Comparison of ENCODE assay signal across 8 mouse cellular contexts in the genomic region with DNA sequence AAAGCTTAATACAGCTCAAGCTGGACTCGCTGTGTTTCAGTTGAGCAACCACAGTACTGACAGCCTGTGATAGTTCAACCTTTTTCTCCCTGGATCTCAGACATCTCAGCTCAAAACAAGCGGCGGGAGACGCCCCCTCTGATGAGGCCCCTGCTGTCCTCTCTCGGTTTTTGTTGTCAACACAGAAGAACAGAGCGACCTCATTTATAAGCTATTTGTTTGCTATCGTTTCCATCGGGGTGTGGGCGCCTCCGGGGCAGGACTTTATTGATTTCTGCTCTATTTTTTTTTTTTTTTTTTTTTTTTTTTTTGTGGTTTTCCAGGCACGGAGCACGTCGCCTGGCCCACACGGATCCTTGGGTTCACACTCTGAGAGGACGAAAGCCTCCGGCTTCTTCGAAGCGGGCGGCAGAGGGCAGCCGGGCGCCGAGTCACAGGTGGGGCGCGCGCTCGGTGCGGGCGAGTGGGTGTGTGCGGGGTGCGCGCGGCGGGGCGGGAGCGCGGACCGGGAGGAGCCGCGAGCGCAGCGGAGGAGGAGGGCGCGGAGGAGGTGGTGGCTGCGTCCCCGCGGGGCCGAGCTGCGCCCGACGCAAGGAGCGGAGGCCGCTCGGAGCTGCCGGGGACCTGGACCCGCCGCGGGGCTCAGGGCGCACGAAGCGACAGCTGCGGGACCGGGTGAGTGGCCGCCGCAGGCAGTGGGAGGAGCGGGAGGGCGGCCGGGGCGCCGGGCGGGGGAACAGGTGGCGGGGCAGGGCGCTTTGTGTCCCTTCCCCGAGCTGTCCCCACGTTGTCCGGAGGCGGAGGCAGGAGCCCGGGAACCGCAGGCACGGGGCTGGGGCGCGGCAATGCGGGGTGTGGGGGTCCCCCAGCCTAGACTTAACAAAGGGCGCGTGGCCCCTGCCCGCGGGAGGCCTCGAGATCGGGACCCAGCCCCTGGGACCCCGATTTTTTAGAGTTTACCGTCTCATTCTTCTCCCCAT. TPM values are rescaled to one million over a fixed set of nuclear protein-coding genes. Genes with fewer than 3 reads are reported as not detected.
DNase-seq lines count a peak whose midpoint lies in the region; ATAC-seq lines count a peak whose summit lies in the region.

A gene (plus strand): TSS at position 512 of the 980 bp plus-strand sequence.

- H3K4me1 ChIP-seq in hindbrain, embryonic 14.5 days (replicated peaks; ENCODE audit: control insufficient read depth, insufficient read depth, low read length), result peaks cover 20% of the 10 kb centered on the region

- H3K36me3 ChIP-seq in hindbrain, embryonic 14.5 days (replicated peaks; ENCODE audit: control insufficient read depth, insufficient read depth), result peaks cover 4% of the 10 kb centered on the region; the same call in 1 of the 2 replicates

- peak within 1 kb of the TSS; percentile 66 for H3K4me2 ChIP-seq in hindbrain, embryonic 14.5 days (replicated peaks)

- no peaks in the 10 kb centered on the region for H3K27me3 ChIP-seq in hindbrain, embryonic 14.5 days (ENCODE audit: control insufficient read depth, insufficient read depth, low read length)

- H3K9ac ChIP-seq in hindbrain, embryonic 14.5 days, result peak within 1 kb of the TSS; percentile 94

- peak within 1 kb of the TSS; percentile 90 for H3K4me3 ChIP-seq in hindbrain, embryonic 14.5 days (replicated peaks; ENCODE audit: low read length)

- H3K9me3 ChIP-seq in hindbrain, embryonic 14.5 days (ENCODE audit: control insufficient read depth, low read length), result no peaks in the 10 kb centered on the region

- peak; percentile 90 for ATAC-seq in hindbrain, embryonic 14.5 days (ENCODE audit: low FRiP score)

- peak within 1 kb of the TSS; percentile 94 for H3K27ac ChIP-seq in hindbrain, embryonic 14.5 days

- DNase-seq in T-cell, adult 2 months (ENCODE audit: low spot score), result peak; percentile 68
- peak; percentile 72 to 80 for DNase-seq in cerebellum, postnatal 36 days
- peak; percentile 76 for DNase-seq in gastrocnemius, adult 18-20 months (ENCODE audit: low spot score)
- DNase-seq in hindbrain, embryonic 14.5 days (ENCODE audit: low spot score), result peak; percentile 87
- DNase-seq in layer of hippocampus, postnatal 36 days, result peak; percentile 86 to 87
- DNase-seq in lung, postnatal 14 days, result peak; percentile 87
- DNase-seq in retina, postnatal 1 day, result peak; percentile 92
- DNase-seq in thymus, postnatal 4 days, result peak; percentile 90

- under 1% methylated on average over 63 of the region's 90 CpGs for WGBS in hindbrain, embryonic 14.5 days

RNA-seq across cellular contexts. Expression of the gene that starts here (rescaled TPM):
- total RNA-seq in gastrocnemius, adult 18-20 months (2021), result 1 to 10 TPM; 4.1 to 4.7 TPM
- polyA plus RNA-seq in hindbrain, embryonic 14.5 days (2014; fragmentation: Nextera tagmentation; extraction: Ambion mirVana), result 35.3 and 38.9 TPM in 2 replicates
- 100 to 1,000 TPM; 130 to 158 TPM for total RNA-seq in layer of hippocampus, postnatal 36 days (2021)

Comparison
In these comparisons a context has a peak if more than half of its experiments do, and no peak if none do; other contexts are left out.
1. Peak in every context shown above with its lines: DNase-seq, ATAC-seq, H3K4me3 ChIP-seq and H3K27ac ChIP-seq.
2. RNA of the gene that starts here (total RNA-seq): 130 to 158 TPM in layer of hippocampus, postnatal 36 days; 4.1 to 4.7 TPM in gastrocnemius, adult 18-20 months; every median in the first group is over 10 times any median in the second.